Mouse (Mus musculus) WW6 (cell line): ENCODE data around the gene Man1c1.

Source experiments
- DNase-seq: peaks from one replicate; pipeline ENCODE4 v3.0.0-alpha.2; 2013; ENCODE audit warnings: low read depth, low spot score

Man1c1 gene

DNA sequence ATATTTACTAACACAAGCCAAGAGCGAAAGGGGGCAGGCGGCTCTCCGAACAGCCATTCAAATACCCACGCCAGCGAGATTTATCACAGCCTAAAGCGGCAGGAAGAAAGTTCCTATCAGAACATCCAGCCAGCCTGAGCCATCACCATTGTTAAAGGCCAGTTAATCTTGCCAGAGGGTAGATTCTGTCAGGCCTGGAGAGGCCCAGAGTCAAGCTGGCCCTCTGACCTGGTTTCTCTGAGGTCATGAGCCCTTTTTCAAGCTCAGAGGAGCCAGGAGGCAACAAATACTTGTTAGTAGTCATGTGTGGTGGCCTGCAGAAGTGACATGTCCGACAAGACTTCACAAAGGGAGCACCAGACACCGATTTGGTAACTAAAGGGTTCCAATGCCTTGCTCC lies 28.3 kb downstream of the Man1c1 start:
- no peak for DNase-seq

- DNase-seq, result no peak
These were observed 29.1 kb downstream of the Man1c1 start for GRCm38 (mm10) chr4:134674970-134675369.

GRCm38 (mm10) chr4:134673882-134674463 lies 30.1 kb downstream of the Man1c1 start:
- no peak for DNase-seq

GRCm38 (mm10) chr4:134673151-134673550 lies 30.9 kb downstream of the Man1c1 start:
- DNase-seq, result no peak

- no peak for DNase-seq
These were observed 31.8 kb downstream of the Man1c1 start for GRCm38 (mm10) chr4:134672326-134672725.

- no peak for DNase-seq
These were observed 32.4 kb downstream of the Man1c1 start for GRCm38 (mm10) chr4:134671660-134672173.

- DNase-seq, result no peak
These were observed 34.2 kb downstream of the Man1c1 start for GRCm38 (mm10) chr4:134669742-134670354.

GRCm38 (mm10) chr4:134668355-134669028 lies 35.6 kb downstream of the Man1c1 start:
- no peak for DNase-seq

- no peak for DNase-seq
These were observed 37.7 kb downstream of the Man1c1 start for GRCm38 (mm10) chr4:134666391-134666790.

DNA sequence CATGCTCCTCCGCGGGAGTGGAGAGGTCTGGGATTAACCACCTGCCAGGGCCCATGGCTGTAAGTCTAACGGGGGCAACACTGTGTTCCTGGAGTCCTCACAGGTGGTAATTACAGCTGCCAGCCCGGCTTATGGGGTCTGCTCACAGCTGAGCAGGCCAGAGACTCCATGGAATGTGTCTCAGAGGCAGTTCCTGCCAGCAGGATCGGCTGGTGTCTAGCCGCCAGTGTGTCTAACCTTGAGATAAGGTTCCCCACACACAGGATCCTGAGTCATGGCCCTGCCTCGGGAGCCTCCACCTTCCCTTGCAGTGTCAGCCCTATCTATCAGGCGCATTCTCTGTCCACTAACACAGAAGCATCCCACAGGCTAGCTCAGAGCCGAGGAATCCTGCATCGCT lies 41.0 kb downstream of the Man1c1 start:
- no peak for DNase-seq

DNA sequence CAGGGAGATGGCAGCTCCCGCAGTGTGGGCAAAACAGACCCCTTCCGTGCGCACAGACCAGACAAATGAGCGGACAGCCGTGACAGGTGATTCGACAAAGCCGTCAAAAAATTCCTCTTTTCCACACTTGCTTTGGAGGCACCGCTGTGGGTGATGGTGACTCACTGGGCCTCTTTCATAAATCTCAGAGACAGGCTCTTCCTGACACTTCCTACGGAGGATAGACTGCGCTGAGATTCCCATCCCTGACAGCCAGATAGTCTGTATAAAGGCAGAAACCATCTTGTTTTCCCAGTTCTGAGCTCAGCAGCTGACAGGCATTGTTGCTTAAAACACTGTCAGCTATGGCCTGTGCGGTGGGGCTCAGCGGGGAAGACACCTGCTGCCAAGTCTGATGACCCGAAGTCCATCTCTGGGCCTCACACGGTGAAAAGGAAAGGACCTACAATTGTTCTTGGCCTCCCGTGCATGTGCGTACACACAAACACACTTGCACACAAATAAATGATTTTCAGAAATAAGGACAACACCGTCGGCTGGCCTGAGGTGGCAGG lies 43.4 kb downstream of the Man1c1 start:
- no peak for DNase-seq

GRCm38 (mm10) chr4:134659354-134660301 lies 44.5 kb downstream of the Man1c1 start:
- DNase-seq, result no peak

DNA sequence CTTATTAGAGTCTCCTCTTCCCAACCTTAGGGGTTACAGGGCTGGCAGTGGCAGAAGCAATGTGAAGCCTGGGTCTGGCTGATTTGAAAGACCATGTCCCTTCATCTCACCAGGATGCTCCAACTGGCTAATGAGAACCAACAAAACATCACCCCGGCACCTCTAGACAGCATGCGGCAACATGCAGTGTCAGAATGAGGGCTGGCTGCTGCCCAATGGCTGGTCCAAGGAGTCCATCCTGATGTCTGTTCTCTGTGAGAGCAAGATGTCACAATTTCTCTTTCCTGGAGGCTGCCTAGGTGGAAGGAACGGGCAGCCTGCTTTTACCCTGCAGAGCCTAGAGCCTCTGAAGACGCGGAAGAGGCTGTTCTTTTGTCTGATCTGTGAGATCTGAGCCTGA lies 46.6 kb downstream of the Man1c1 start:
- no peak for DNase-seq

GRCm38 (mm10) chr4:134654391-134654790 lies 49.7 kb downstream of the Man1c1 start:
- no peak for DNase-seq

GRCm38 (mm10) chr4:134652720-134653119 lies 51.4 kb downstream of the Man1c1 start:
- no peak for DNase-seq

DNA sequence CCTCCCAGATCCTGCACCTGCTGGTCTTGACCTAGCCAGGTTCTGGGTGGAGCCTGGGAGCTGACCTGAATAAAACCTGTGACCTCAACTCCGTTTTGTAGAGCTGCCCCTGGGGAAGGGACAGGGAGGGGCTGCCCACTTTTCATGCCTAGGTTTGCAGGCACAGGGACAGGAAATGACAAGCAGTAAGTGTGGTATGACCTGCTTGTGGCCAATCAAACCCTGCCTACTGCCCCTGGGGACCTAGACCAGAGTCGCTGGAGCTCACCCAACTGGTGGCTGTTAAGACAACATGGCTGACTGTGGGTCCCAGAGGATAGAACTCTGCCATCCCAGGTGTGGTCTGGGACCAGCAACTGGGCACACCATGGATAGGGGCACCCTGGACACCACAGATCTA lies 51.9 kb downstream of the Man1c1 start:
- no peak for DNase-seq

GRCm38 (mm10) chr4:134651358-134651757 lies 52.7 kb downstream of the Man1c1 start:
- no peak for DNase-seq

- no peak for DNase-seq
These were observed 58.8 kb downstream of the Man1c1 start for GRCm38 (mm10) chr4:134645042-134645948.

GRCm38 (mm10) chr4:134644410-134644809 lies 59.7 kb downstream of the Man1c1 start:
- no peak for DNase-seq
